Mouse (Mus musculus) hindbrain, embryonic 14.5 days (tissue): ENCODE data around the gene Gstp2. TPM values are rescaled to one million over a fixed set of nuclear protein-coding genes. Genes with fewer than 3 reads are reported as not detected.

Experiments used
- polyA plus RNA-seq: library from polyadenylated mRNA; unstranded; fragments of >200 nt; fragmentation: Nextera tagmentation; extraction: Ambion mirVana; gene quantifications from 2 replicates; pipeline ENCODE4 v1.2.1, GENCODE M21; 2014

Gene Gstp2
- polyA plus RNA-seq, 1 experiment from 2014 or later, result 1.7 TPM

Other genes starting within 250 kb of the Gstp2 start
- gene Chka, start 194.2 kb downstream of the Gstp2 start, polyA plus RNA-seq, result 54.7 and 60.8 TPM in 2 replicates
- 11.6 and 13.3 TPM in 2 replicates for gene Tcirg1, start 138.9 kb downstream of the Gstp2 start, polyA plus RNA-seq
- 310 and 332 TPM in 2 replicates for gene Ndufs8, start 133.2 kb downstream of the Gstp2 start, polyA plus RNA-seq
- gene Aldh3b1, start 116.2 kb downstream of the Gstp2 start, polyA plus RNA-seq, result 2.4 and 3.3 TPM in 2 replicates
- gene Unc93b1, start 110.8 kb downstream of the Gstp2 start, polyA plus RNA-seq, result 9.7 and 10.4 TPM in 2 replicates
- not detected in 2 replicates for gene Aldh3b3, start 87.4 kb downstream of the Gstp2 start, polyA plus RNA-seq
- gene Aldh3b2, start 73.7 kb downstream of the Gstp2 start, polyA plus RNA-seq, result 0.13 and 0.32 TPM in 2 replicates
- gene Acy3, start 59.5 kb downstream of the Gstp2 start, polyA plus RNA-seq, result 2.1 and 3.6 TPM in 2 replicates
- gene Tbx10, start 53.3 kb downstream of the Gstp2 start, polyA plus RNA-seq, result 0.46 TPM in 2 replicates
- gene Nudt8, start 45.4 kb downstream of the Gstp2 start, polyA plus RNA-seq, result 23.5 TPM in 2 replicates
- gene Gm49405, start 45.4 kb downstream of the Gstp2 start, polyA plus RNA-seq, result 2.7 and 3.4 TPM in 2 replicates
- gene Doc2g, start 42.7 kb downstream of the Gstp2 start, polyA plus RNA-seq, result 4.1 and 5.0 TPM in 2 replicates
- 242 and 259 TPM in 2 replicates for gene Ndufv1, start 33.2 kb downstream of the Gstp2 start, polyA plus RNA-seq
- 477 and 497 TPM in 2 replicates for gene Gstp1, start 8.0 kb downstream of the Gstp2 start, polyA plus RNA-seq
- gene Gstp3, start 13.5 kb upstream of the Gstp2 start, polyA plus RNA-seq, result not detected in 2 replicates
- gene Cabp2, start 35.6 kb upstream of the Gstp2 start, polyA plus RNA-seq, result not detected in 2 replicates
- 79.2 and 82.1 TPM in 2 replicates for gene Cdk2ap2, start 51.2 kb upstream of the Gstp2 start, polyA plus RNA-seq
- 70.0 and 74.7 TPM in 2 replicates for gene Pitpnm1, start 54.0 kb upstream of the Gstp2 start, polyA plus RNA-seq
- 93.8 and 99.7 TPM in 2 replicates for gene Aip, start 79.8 kb upstream of the Gstp2 start, polyA plus RNA-seq
- not detected in 2 replicates for gene Gpr152, start 93.8 kb upstream of the Gstp2 start, polyA plus RNA-seq
- 0.11 and 0.26 TPM in 2 replicates for gene Cabp4, start 98.0 kb upstream of the Gstp2 start, polyA plus RNA-seq
- 102 TPM in 2 replicates for gene Coro1b, start 102.6 kb upstream of the Gstp2 start, polyA plus RNA-seq
- 0.44 and 0.68 TPM in 2 replicates for gene Ptprcap, start 107.6 kb upstream of the Gstp2 start, polyA plus RNA-seq
- 35.8 and 39.7 TPM in 2 replicates for gene Rps6kb2, start 117.3 kb upstream of the Gstp2 start, polyA plus RNA-seq
- gene Carns1, start 129.5 kb upstream of the Gstp2 start, polyA plus RNA-seq, result 5.3 and 6.0 TPM in 2 replicates
- 0.43 and 0.68 TPM in 2 replicates for gene Tbc1d10c, start 145.3 kb upstream of the Gstp2 start, polyA plus RNA-seq
- 581 and 604 TPM in 2 replicates for gene Ppp1ca, start 146.0 kb upstream of the Gstp2 start, polyA plus RNA-seq
- 19.4 and 22.5 TPM in 2 replicates for gene Rad9a, start 155.6 kb upstream of the Gstp2 start, polyA plus RNA-seq
- 0.51 and 0.53 TPM in 2 replicates for gene Clcf1, start 168.2 kb upstream of the Gstp2 start, polyA plus RNA-seq
- not detected in 2 replicates for gene AC109138.7, start 168.3 kb upstream of the Gstp2 start, polyA plus RNA-seq
- 18.8 and 20.4 TPM in 2 replicates for gene Pold4, start 185.9 kb upstream of the Gstp2 start, polyA plus RNA-seq
- gene Ssh3, start 223.2 kb upstream of the Gstp2 start, polyA plus RNA-seq, result 12.9 and 13.4 TPM in 2 replicates
- 50.7 and 56.6 TPM in 2 replicates for gene Ankrd13d, start 237.1 kb upstream of the Gstp2 start, polyA plus RNA-seq